ENCODE assay signal across 9 mouse cellular contexts in genomic region chr4:139967922-139968321, GRCm38 (mm10). TPM values are rescaled to one million over a fixed set of nuclear protein-coding genes. Genes with fewer than 3 reads are reported as not detected.
DNase-seq lines count a peak whose midpoint lies in the region; ATAC-seq lines count a peak whose summit lies in the region.
"Had no signal": no experiment of that assay in that cellular context is flagged by ENCODE, and none has a peak within 500 bp of the region (broad histone marks: within the 10 kb centered on the region; RNA-seq: fewer than 3 reads in every experiment).

Klhdc7a (minus strand) TSS chr4:139968026.

- no peaks in the 10 kb centered on the region for H3K36me3 ChIP-seq in heart, embryonic 12.5 days
- H3K36me3 ChIP-seq in liver, embryonic 11.5 days (ENCODE audit: control insufficient read depth, insufficient read depth, low read length): no peaks in the 10 kb centered on the region

- 0 out of 2 replicates have a peak within 1 kb of the TSS, but pooled peaks have one; percentile 13 for H3K4me2 ChIP-seq in heart, embryonic 12.5 days
- no peak within 1 kb of the TSS for H3K4me2 ChIP-seq in liver, embryonic 11.5 days

- H3K27me3 ChIP-seq in heart, embryonic 12.5 days (replicated peaks): peaks cover 28% of the 10 kb centered on the region
- H3K27me3 ChIP-seq in liver, embryonic 11.5 days (replicated peaks; ENCODE audit: control insufficient read depth, insufficient read depth, low read length): no peaks in the 10 kb centered on the region

- no peak within 1 kb of the TSS for H3K4me3 ChIP-seq in heart, embryonic 12.5 days
- no peak within 1 kb of the TSS for H3K4me3 ChIP-seq in liver, embryonic 11.5 days (ENCODE audit: low read depth, low read length)
- H3K4me3 ChIP-seq: myocyte had no signal

- H3K27ac ChIP-seq in heart, embryonic 12.5 days (ENCODE audit: poor library complexity, severe bottlenecking): no peak within 1 kb of the TSS
- peak within 1 kb of the TSS; percentile 43; the same call in 1 of the 2 replicates for H3K27ac ChIP-seq in liver, embryonic 11.5 days (ENCODE audit: low read depth, low read length)

- H3K4me1 ChIP-seq in heart, embryonic 12.5 days (replicated peaks): peaks cover 14% of the 10 kb centered on the region
- 0 out of 2 replicates have a peak, but pooled peaks cover 2% of the 10 kb centered on the region for H3K4me1 ChIP-seq in liver, embryonic 11.5 days (replicated peaks; ENCODE audit: control insufficient read depth, insufficient read depth, low read length)

- peak; percentile 27 to 54 for DNase-seq in frontal cortex, adult 2 months (ENCODE audit: extremely low spot score in 1 of 2, low spot score in 1 of 2)
- peak; percentile 61 to 69 for DNase-seq in cerebellum, postnatal 36 days
- DNase-seq in kidney, postnatal 10 days: peak; percentile 92
- DNase-seq in liver, embryonic 11.5 days (ENCODE audit: low spot score): no peak
- DNase-seq in right cerebral cortex, postnatal 25 days: peak; percentile 54
- no peak for DNase-seq in B cell, adult 2 months

- no peak for ATAC-seq in frontal cortex, adult (ENCODE audit: low TSS enrichment)
- peak; percentile 36; the same call in 1 of the 2 replicates for ATAC-seq in heart, embryonic 12.5 days (ENCODE audit: insufficient number of reproducible peaks, low FRiP score)
- no peak for ATAC-seq in liver, embryonic 11.5 days (replicated peaks; ENCODE audit: low FRiP score)

- WGBS in heart, embryonic 12.5 days: 52% methylated on average over 4 of the region's 4 CpGs
- WGBS in liver, embryonic 11.5 days: 42% methylated on average over 4 of the region's 4 CpGs

- H3K9ac ChIP-seq in heart, embryonic 12.5 days: peak within 1 kb of the TSS; percentile 24; the same call in 1 of the 2 replicates
- H3K9ac ChIP-seq in liver, embryonic 11.5 days (ENCODE audit: low read depth, low read length): no peak within 1 kb of the TSS

- no peaks in the 10 kb centered on the region for H3K9me3 ChIP-seq in heart, embryonic 12.5 days (replicated peaks)
- H3K9me3 ChIP-seq in liver, embryonic 11.5 days (ENCODE audit: control insufficient read depth, low read length): no peaks in the 10 kb centered on the region

RNA-seq across cellular contexts. Expression of gene Klhdc7a, which starts in this region (rescaled TPM):
- polyA plus RNA-seq in frontal cortex, adult 2 months (2012; rRNA removed): 4.4 and 5.0 TPM in 2 replicates
- 0.05 TPM in 2 replicates for polyA plus RNA-seq in heart, embryonic 12.5 days (2016; fragmentation: Nextera tagmentation; extraction: Ambion mirVana)
- polyA plus RNA-seq in liver, embryonic 11.5 days (2014; fragmentation: Nextera tagmentation; extraction: Ambion mirVana): 0.03 TPM in 1 of 2 replicates, not detected in the other
- polyA plus RNA-seq: myocyte had no signal

Comparison
In these comparisons a context has a peak if more than half of its experiments do, and no peak if none do; other contexts are left out.
1. Peak in ATAC-seq, H3K9ac ChIP-seq and H3K4me2 ChIP-seq in heart, embryonic 12.5 days; RNA of the gene not detected or under 1 TPM.
2. DNase-seq: peak in frontal cortex, adult 2 months (2 of 2), cerebellum, postnatal 36 days (2 of 2), kidney, postnatal 10 days (single experiment) and right cerebral cortex, postnatal 25 days (single experiment); none in liver, embryonic 11.5 days (single experiment) and B cell, adult 2 months (0 of 2).